Mouse (Mus musculus) kidney, postnatal 0 days (tissue): ENCODE measurements around the gene Slc50a1. TPM values are rescaled to one million over a fixed set of nuclear protein-coding genes. Genes with fewer than 3 reads are reported as not detected.

Experiments used
- ATAC-seq: fragments of 200-750 bp; cut with Nextera tagmentation; replicated peaks from 2 replicates; pipeline ENCODE4 v1.8.0; 2017; ENCODE audit warnings: low read depth, moderate number of reproducible peaks, moderate TSS enrichment, moderate library complexity; ENCODE audit not compliant: low FRiP score
- DNase-seq: peaks from one replicate; pipeline ENCODE4 v3.0.0-alpha.2; 2016; ENCODE audit warnings: low spot score
- H3K27ac ChIP-seq: fragments of 300-500 bp; sonication (generic); 2 replicates; pipeline ENCODE4 v1.5.1; 2014; ENCODE audit warnings: mild to moderate bottlenecking
- H3K27me3 ChIP-seq: fragments of 300-500 bp; sonication (generic); 2 replicates; pipeline ENCODE4 v1.6.1; 2014; ENCODE audit warnings: low read length, mixed read lengths; ENCODE audit not compliant: insufficient read depth
- H3K36me3 ChIP-seq: fragments of 300-500 bp; sonication (generic); 2 replicates; pipeline ENCODE4 v1.6.1; 2014; ENCODE audit warnings: low read length, mixed read lengths; ENCODE audit not compliant: insufficient read depth
- H3K4me1 ChIP-seq: fragments of 300-500 bp; sonication (generic); replicated peaks from 2 replicates; pipeline ENCODE4 v1.6.1; 2014; ENCODE audit warnings: antibody characterized with exemption, low read length, mixed read lengths; ENCODE audit not compliant: insufficient read depth
- H3K4me2 ChIP-seq: fragments of 300-500 bp; sonication (generic); 2 replicates; pipeline ENCODE4 v1.6.1; 2014; ENCODE audit warnings: mild to moderate bottlenecking, low read length, moderate library complexity, mixed read lengths
- H3K4me3 ChIP-seq: fragments of 300-500 bp; sonication (generic); replicated peaks from 2 replicates; pipeline ENCODE4 v1.5.1; 2014; ENCODE audit warnings: low read depth, low read length
- H3K9ac ChIP-seq: fragments of 300-500 bp; sonication (generic); 2 replicates; pipeline ENCODE4 v1.6.1; 2014; ENCODE audit warnings: low read depth, low read length
- H3K9me3 ChIP-seq: fragments of 300-500 bp; sonication (generic); replicated peaks from 2 replicates; pipeline ENCODE4 v1.6.1; 2016; ENCODE audit warnings: low read length, inconsistent platforms, mixed read lengths
- CTCF ChIP-seq: IDR thresholded peaks from 2 replicates; pipeline ENCODE4 v1.5.1; 2016; ENCODE audit warnings: antibody characterized with exemption, low read depth, mild to moderate bottlenecking, moderate library complexity
- WGBS: fragments of 180-500 bp; shearing (Covaris S2); extraction: QIAGEN DNeasy Blood & Tissue Kit; methylation state at CpG from one replicate; pipeline ENCODE4 v1.1.7; 2014; 5-methylcytosine and 5-hydroxymethylcytosine counted together
- polyA plus RNA-seq: library from polyadenylated mRNA; unstranded; fragments of >200 nt; fragmentation: Nextera tagmentation; extraction: Ambion mirVana; gene quantifications from 2 replicates; pipeline ENCODE4 v1.2.1, GENCODE M21; 2015

Gene Slc50a1
- polyA plus RNA-seq, 1 experiment from 2014 or later = 82.2 TPM

GRCm38 (mm10) chr3:89244982-89245687, 25.2 kb downstream of the Slc50a1 start:
- no peaks in the 10 kb centered on the region for H3K9me3 ChIP-seq
- no peaks in the 10 kb centered on the region for H3K36me3 ChIP-seq
- ATAC-seq (0 out of 2 replicates have a peak, but pooled peaks have one; percentile 8), DNase-seq (peak; percentile 26)
- H3K9ac ChIP-seq = peak overlapping the region; percentile 47; the same call in 1 of the 2 replicates
- H3K4me3 ChIP-seq = peak overlapping the region; percentile 34
- H3K4me2 ChIP-seq = peak overlapping the region; percentile 80
- 0% methylated on average over 16 of the region's 26 CpGs for WGBS
- TF ChIP-seq CTCF = no peak
- peak overlapping the region; percentile 36; the same call in 1 of the 2 replicates for H3K27ac ChIP-seq
- peaks cover 15% of the 10 kb centered on the region for H3K4me1 ChIP-seq
- no peaks in the 10 kb centered on the region for H3K27me3 ChIP-seq

- peaks cover 15% of the 10 kb centered on the region for H3K4me1 ChIP-seq
- 18% methylated on average over 25 of the region's 25 CpGs for WGBS
- H3K36me3 ChIP-seq = no peaks in the 10 kb centered on the region
- peak overlapping the region; percentile 80 for H3K4me2 ChIP-seq
- DNase-seq (peak; percentile 66), ATAC-seq (0 out of 2 replicates have a peak, but pooled peaks have one; percentile 12)
- H3K27ac ChIP-seq = peak overlapping the region; percentile 36; the same call in 1 of the 2 replicates
- H3K27me3 ChIP-seq = no peaks in the 10 kb centered on the region
- peak overlapping the region; percentile 47; the same call in 1 of the 2 replicates for H3K9ac ChIP-seq
- no peaks in the 10 kb centered on the region for H3K9me3 ChIP-seq
- peak overlapping the region; percentile 34 for H3K4me3 ChIP-seq
- peak; percentile 44; the same call in 1 of the 2 replicates for TF ChIP-seq CTCF
These were observed 26.0 kb downstream of the Slc50a1 start for GRCm38 (mm10) chr3:89244158-89244981.

GRCm38 (mm10) chr3:89243609-89244008, 26.8 kb downstream of the Slc50a1 start:
- ATAC-seq = peak; percentile 45
- Histone ChIP-seq H3K4me2 (peak overlapping the region; percentile 80), H3K4me1 (peaks cover 16% of the 10 kb centered on the region), H3K9me3 (no peaks in the 10 kb centered on the region), H3K27me3 (no peaks in the 10 kb centered on the region), H3K36me3 (no peaks in the 10 kb centered on the region), H3K9ac (no peak overlapping the region; the same call in 1 of the 2 replicates), H3K27ac (no peak overlapping the region), H3K4me3 (no peak overlapping the region)
- WGBS = 16% methylated on average over 14 of the region's 14 CpGs
- peak; percentile 69 for TF ChIP-seq CTCF
- DNase-seq = peak; percentile 88

GRCm38 (mm10) chr3:89242331-89242895, 28.0 kb downstream of the Slc50a1 start:
- ATAC-seq (no peak), DNase-seq (peak; percentile 87)
- Histone ChIP-seq H3K27me3 (no peaks in the 10 kb centered on the region), H3K9me3 (no peaks in the 10 kb centered on the region), H3K4me1 (peaks cover 21% of the 10 kb centered on the region), H3K36me3 (no peaks in the 10 kb centered on the region), H3K27ac (no peak overlapping the region), H3K9ac (no peak overlapping the region), H3K4me3 (no peak overlapping the region), H3K4me2 (no peak overlapping the region)
- TF ChIP-seq CTCF = peak; percentile 85
- WGBS = 73% methylated on average over 9 of the region's 9 CpGs

GRCm38 (mm10) chr3:89238494-89238893, 31.9 kb downstream of the Slc50a1 start:
- H3K4me3 ChIP-seq = no peak overlapping the region
- no peaks in the 10 kb centered on the region for H3K27me3 ChIP-seq
- DNase-seq = no peak
- no peaks in the 10 kb centered on the region for H3K36me3 ChIP-seq
- H3K4me2 ChIP-seq = peak overlapping the region; percentile 5; the same call in 1 of the 2 replicates
- no peak overlapping the region for H3K9ac ChIP-seq
- TF ChIP-seq CTCF = no peak
- H3K9me3 ChIP-seq = no peaks in the 10 kb centered on the region
- WGBS = 43% methylated on average over 12 of the region's 12 CpGs
- no peak overlapping the region for H3K27ac ChIP-seq
- peaks cover 7% of the 10 kb centered on the region; the same call in 1 of the 2 replicates for H3K4me1 ChIP-seq
- 0 out of 2 replicates have a peak, but pooled peaks have one; percentile 25 for ATAC-seq

GRCm38 (mm10) chr3:89237682-89238081, 32.7 kb downstream of the Slc50a1 start:
- WGBS = 90% methylated on average over 21 of the region's 21 CpGs

More at GRCm38 (mm10) chr3:89237682-89238081, 32.7 kb downstream of the Slc50a1 start:
- Histone ChIP-seq H3K27me3 (no peaks in the 10 kb centered on the region), H3K9me3 (no peaks in the 10 kb centered on the region), H3K36me3 (no peaks in the 10 kb centered on the region), H3K4me2 (no peak overlapping the region), H3K4me3 (no peak overlapping the region), H3K4me1 (peaks cover 10% of the 10 kb centered on the region; the same call in 1 of the 2 replicates), H3K9ac (no peak overlapping the region), H3K27ac (no peak overlapping the region)
- DNase-seq (no peak), ATAC-seq (no peak)
- no peak for TF ChIP-seq CTCF
